Mouse (Mus musculus): ENCODE measurements around the gene Spp2.
"Not testable (repeated sequence)": the region's sequence is repeated elsewhere in the genome, so short reads cannot be mapped to it uniquely, and the experiment has no call there.

Spp2 gene

DNA sequence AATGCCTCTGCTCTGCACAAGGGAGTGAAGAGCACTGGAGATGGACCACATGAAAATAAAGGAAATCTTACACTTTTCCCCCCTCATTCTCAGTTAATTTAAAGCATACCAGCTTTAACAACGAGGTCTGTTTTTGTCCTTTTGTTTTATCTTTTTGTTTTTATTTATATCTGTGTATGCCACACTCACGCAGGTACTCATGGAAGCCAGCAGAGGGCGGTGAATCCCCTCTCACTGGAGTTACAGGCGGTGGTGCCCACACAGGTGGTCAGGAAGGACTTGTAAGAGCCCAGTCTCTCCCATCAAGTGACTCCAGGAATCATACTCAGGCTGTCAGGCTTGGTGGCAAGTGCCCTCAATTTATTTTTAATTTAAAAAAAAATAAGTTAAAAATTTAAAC lies 27.3 kb downstream of the Spp2 start:
- DNase-seq: no peak

- peak in 1 of 2 experiments; percentile 7 for DNase-seq
Measured at GRCm38 (mm10) chr1:88437206-88438126, 30.7 kb downstream of the Spp2 start.

- DNase-seq: no peak
Measured at GRCm38 (mm10) chr1:88443383-88443782, 36.6 kb downstream of the Spp2 start.

DNA sequence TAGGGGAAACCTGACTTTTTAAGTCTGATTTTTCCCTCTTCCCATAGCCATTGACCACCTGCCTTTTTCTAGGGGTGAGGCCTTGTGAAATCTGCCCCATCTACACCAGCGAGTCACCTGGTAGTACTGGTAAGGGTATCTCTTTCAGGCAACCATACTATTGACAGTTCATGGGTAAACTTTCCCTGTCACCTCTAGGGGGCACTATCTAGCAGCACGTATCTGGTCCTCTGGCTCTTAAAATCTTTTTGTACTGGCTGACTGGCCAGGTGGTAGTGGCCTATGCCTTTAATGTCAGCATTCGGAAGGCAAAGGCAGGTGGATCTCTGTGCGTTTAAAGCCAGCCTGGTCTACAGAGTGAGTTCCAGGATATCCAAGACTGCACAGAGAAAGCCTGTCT lies 38.6 kb downstream of the Spp2 start:
- peak in 1 of 2 experiments; percentile 16 for DNase-seq

GRCm38 (mm10) chr1:88446270-88447030 lies 39.7 kb downstream of the Spp2 start:
- DNase-seq: no peak

DNA sequence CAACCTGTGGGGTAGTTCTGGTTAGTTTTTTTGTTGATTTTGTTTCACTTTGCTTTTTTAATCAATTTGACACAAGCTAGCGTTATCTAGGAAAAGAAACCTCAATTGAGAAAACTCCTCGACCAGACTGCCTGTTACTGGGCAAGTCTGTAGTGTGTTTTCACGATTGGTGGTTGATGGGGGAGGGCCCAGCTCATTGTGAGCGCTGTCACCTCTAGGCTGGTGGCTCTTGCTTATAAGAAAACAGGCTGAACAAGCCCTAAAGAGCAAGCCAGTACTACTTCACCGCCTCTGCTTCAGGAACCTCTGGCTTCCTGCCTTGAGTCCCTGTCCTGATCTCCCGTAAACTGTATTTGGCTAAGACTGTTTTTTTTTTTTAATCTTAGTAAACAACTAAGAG lies 40.7 kb downstream of the Spp2 start:
- DNase-seq: no peak

GRCm38 (mm10) chr1:88448094-88448493 lies 41.3 kb downstream of the Spp2 start:
- not testable (repeated sequence) for DNase-seq

- no peak for DNase-seq
Measured at GRCm38 (mm10) chr1:88449741-88450140, 43.0 kb downstream of the Spp2 start.

DNA sequence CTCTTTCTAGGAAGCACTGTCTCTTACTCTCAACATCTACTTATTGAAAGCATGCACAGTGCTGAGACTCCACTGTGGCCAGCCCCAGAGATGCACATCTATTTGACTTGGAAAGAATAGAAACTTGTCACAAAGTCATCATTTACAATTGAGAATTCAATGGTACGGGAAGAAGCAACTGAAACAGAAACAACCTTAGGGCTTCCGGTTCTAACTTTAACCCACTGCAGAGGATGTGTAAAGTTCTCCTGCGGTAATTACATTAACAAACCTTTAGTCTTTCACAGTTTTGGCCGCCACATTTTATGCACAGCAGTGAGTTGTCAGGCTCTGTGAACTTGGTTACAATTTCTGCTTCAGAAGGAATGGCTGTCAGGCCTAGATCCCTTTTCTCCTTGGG lies 43.9 kb downstream of the Spp2 start:
- DNase-seq: no peak

DNA sequence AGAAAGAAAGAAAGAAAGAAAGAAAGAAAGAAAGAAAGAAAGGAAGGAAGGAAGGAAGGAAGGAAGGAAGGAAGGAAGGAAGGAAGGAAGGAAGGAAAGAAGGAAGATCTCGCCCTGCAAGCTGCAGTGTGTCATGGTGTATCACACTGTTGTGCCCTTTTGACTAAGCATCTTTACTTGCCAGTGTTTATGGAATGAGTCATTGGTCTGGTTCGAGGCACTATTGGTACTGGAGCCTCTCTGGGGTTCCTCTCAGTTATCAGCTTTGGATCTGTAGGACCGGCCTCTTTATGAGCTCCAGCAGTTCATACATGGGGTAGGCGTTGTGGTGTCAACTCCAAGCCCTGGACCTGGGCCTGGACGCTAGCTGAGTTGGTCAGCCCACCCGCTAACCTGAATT lies 45.4 kb downstream of the Spp2 start:
- DNase-seq: no peak

GRCm38 (mm10) chr1:88454703-88455102 lies 47.9 kb downstream of the Spp2 start:
- no peak for DNase-seq

GRCm38 (mm10) chr1:88455761-88456160 lies 49.0 kb downstream of the Spp2 start:
- no peak for DNase-seq

DNA sequence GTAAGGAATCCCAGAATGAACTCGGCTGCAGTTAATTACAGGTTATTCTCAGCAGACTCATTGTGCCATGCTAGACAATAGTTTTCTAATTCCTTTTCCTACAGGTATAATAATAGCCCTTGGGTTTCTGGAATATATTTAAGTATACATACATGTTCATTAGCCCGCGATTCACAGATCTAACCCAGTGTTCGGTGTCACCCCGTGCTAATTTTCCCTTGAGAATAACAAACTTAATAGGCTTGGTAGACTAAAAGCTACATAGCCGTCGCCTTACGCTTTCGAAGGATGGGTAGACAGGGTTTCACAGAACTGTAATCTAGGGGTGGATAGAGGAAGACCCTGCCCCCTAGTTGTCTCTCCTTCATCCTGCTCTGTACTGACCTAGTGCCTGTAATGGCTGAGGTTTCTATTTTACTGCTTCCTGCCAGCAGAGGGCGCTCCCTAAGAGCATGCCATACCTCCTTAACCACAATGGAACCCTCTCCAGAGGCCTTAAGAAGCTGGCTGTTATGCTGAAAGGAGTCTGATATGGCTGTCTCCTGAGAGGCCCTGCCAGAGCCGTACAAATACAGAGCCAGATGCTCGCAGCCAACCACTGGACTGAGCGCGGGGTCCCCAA lies 49.8 kb downstream of the Spp2 start:
- peak; percentile 72 to 84 for DNase-seq

DNA sequence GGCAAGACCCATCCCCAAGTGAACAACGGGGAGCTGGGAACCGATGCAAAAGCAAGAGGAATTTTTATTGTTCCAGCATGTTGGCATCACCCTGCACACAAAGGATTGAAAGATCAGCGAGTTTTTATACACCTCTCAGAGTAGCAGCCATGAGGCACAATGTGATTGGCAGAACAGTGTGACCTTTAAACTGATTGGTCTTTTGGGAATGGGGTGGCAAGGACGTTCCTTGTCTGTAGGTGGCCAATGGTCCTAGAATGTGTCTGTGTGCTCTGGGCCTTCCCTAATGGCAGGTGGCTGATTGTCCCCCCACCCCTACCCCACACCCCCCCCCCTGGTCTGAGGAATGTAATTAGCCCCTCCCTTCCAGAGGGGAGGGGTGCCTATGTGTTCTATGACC lies 52.4 kb downstream of the Spp2 start:
- DNase-seq: no peak

DNA sequence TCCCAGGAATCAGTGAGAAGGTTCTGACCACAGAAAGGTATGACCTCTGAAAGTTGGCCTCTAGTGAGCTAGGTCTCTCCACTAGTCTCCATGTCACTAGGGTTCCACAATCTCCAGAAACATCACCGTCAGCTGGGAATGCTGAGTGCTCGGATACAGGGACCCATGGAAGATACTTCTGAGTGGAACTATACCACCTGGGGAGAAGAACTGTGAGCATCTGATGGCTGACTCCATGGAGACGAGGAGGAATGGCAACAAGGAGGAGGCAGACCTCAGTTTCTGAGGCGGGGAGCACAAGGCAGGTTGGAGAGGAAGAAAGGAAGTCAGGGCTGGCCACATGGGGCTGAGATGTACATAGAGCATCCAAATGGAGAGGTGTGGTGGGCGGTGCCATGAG lies 52.9 kb downstream of the Spp2 start:
- DNase-seq: no peak

DNA sequence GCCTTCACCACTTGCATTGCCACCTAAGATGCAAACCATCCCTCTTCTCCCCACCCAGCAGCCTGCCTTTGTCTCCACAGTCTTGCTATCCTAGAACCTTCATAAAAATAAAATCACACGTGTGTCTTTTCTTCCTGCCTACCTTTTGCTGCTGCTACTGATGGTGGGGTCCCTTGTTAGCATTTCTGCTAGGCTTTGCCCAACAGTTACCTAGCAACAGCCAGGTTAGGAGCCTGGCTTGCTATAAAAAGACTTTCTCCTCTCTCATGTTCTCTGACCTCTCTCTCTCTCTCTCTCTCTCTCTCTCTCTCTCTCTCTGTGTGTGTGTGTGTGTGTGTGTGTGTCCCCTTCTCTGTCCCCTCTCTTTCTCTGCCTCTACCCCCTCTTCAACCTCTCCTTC lies 54.3 kb downstream of the Spp2 start:
- DNase-seq: no peak

GRCm38 (mm10) chr1:88462484-88462883 lies 55.7 kb downstream of the Spp2 start:
- no peak for DNase-seq

DNA sequence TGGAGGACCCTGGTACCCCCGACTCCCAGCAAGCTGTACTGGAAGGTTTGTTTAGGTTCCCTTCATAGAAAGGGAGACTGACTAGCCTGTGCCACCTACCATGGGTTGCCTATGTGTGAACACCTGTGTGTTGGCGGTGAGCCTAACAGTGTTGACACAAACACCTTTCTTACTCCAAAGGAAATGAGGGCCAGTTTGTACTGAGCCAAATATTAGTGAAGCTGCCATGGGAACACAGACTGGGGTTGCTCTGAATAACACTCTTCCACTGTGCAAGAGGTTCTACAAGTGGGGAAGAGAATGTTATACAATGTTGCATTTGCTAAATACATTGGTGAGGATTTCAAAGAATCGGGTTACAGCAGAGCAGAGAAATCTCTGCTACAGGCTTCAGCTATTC lies 56.5 kb downstream of the Spp2 start:
- no peak for DNase-seq

- no peak for DNase-seq
Measured at GRCm38 (mm10) chr1:88464109-88464905, 57.5 kb downstream of the Spp2 start.

- DNase-seq: peak in 1 of 2 experiments; percentile 8
Measured at GRCm38 (mm10) chr1:88465722-88466121, 59.0 kb downstream of the Spp2 start.

GRCm38 (mm10) chr1:88466325-88467064 lies 59.7 kb downstream of the Spp2 start:
- DNase-seq: no peak

DNA sequence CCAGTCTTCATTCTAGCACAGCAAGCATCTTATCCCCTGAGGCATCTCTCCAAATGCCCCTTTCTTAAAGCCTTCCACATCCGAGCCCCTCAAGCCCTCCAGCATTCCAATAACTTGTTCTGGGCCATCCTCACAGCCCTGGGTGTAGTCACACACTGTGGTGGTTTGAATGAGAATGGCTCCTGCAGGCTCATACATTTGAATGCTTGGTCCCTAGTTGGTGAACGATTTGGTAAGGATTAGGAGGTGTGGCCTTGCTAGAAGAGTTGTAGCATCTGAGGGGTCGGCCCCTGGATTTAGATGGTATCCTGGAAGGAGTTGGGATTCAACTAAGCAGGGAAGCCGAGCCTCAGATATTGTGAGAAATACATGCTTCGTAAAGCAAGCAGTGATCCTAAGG lies 61.1 kb downstream of the Spp2 start:
- DNase-seq: no peak
